Mouse (Mus musculus): ENCODE data around the gene Anxa6. TPM values are rescaled to one million over a fixed set of nuclear protein-coding genes. Genes with fewer than 3 reads are reported as not detected.

The Anxa6 gene
- total and polyA plus RNA-seq, 3 experiments, result 115 to 168 (median 162) TPM

GRCm38 (mm10) chr11:54996176-54996575, 37.1 kb downstream of the Anxa6 start:
- dilution Hi-C loops (cut with MboI; ENCODE audit: extremely low pct_ligation_motif_present, extremely low pct_unique_long_range_greater_than_20kb, low sequenced_read_pairs), result no loop called here
- H3K79me2 ChIP-seq (replicated peaks; ENCODE audit: control insufficient read depth, extremely low read depth, insufficient read depth, poor library complexity, severe bottlenecking), result no peaks in the 10 kb centered on the region
- no peak overlapping the region for H3K4me2 ChIP-seq (ENCODE audit: insufficient read depth, low read depth, poor library complexity, severe bottlenecking)
- peaks cover 7 to 30% of the 10 kb centered on the region in 2 experiments for H3K4me1 ChIP-seq (ENCODE audit: control insufficient read depth in 1 of 2, insufficient read depth in 2 of 2)
- peaks cover 44 to 82% of the 10 kb centered on the region in 2 experiments for H3K36me3 ChIP-seq (replicated peaks in 1 of 2; ENCODE audit: control insufficient read depth in 1 of 2, insufficient read depth in 1 of 2, low read length in 1 of 2)
- TF ChIP-seq NELFE (IDR thresholded peaks at IDR 0.05; ENCODE audit: low read depth, low read length), result no peak
- TF ChIP-seq CHD1 (IDR thresholded peaks at IDR 0.05; ENCODE audit: low read depth, low read length), result no peak
- no peak for TF ChIP-seq CHD2 (IDR thresholded peaks at IDR 0.05; ENCODE audit: low read length)
- no peak for TF ChIP-seq UBTF (IDR thresholded peaks at IDR 0.05; ENCODE audit: low read depth, low read length)
- TF ChIP-seq EP300 (IDR thresholded peaks at IDR 0.05; ENCODE audit: low read length), result no peak
- TF ChIP-seq SIN3A (IDR thresholded peaks at IDR 0.05; ENCODE audit: low read length), result no peak
- TF ChIP-seq BHLHE40 (IDR thresholded peaks at IDR 0.05; ENCODE audit: low read depth, low read length), result no peak
- TF ChIP-seq USF1 (IDR thresholded peaks at IDR 0.05; ENCODE audit: low read depth, low read length), result no peak
- no peak for TF ChIP-seq ZC3H11A (IDR thresholded peaks at IDR 0.05; ENCODE audit: low read depth, low read length)
- no peak for TF ChIP-seq ETS1 (conservative IDR thresholded peaks at IDR 0.05; ENCODE audit: low read depth, low read length)
- no peak for TF ChIP-seq MAX (IDR thresholded peaks at IDR 0.05; ENCODE audit: low read length)
- TF ChIP-seq MAFK (IDR thresholded peaks at IDR 0.05; ENCODE audit: insufficient replicate concordance, low read length), result no peak
- no peak for TF ChIP-seq JUND (conservative IDR thresholded peaks at IDR 0.05; ENCODE audit: low read depth, low read length)
- no peak for TF ChIP-seq CTCF (conservative IDR thresholded peaks at IDR 0.05 in 1 of 2, IDR thresholded peaks at IDR 0.05 in 1 of 2; ENCODE audit: low read depth in 2 of 2, low read length in 2 of 2)
- no peak for TF ChIP-seq GABPA (IDR thresholded peaks at IDR 0.05; ENCODE audit: insufficient replicate concordance, low read depth, low read length)
- TF ChIP-seq JUN (IDR thresholded peaks at IDR 0.05; ENCODE audit: insufficient read depth, low read depth, low read length), result no peak
- TF ChIP-seq POLR2AphosphoS2 (IDR thresholded peaks at IDR 0.05; ENCODE audit: low read depth, low read length), result no peak
- no peak for TF ChIP-seq TCF12 (IDR thresholded peaks at IDR 0.05; ENCODE audit: low read depth, low read length)
- H3K4me3 ChIP-seq (replicated peaks in 1 of 3; ENCODE audit: low read depth in 2 of 3, low read length in 2 of 3, poor library complexity in 1 of 3), result no peak overlapping the region
- in situ Hi-C loops (cut with MboI; ENCODE audit: low pct_ligation_motif_present, low pct_unique_long_range_greater_than_20kb, low sequenced_read_pairs), result loop anchor here (5.0 kb wide), 1 partner anchor 46 kb away; no protein-coding TSS in a partner anchor
- peaks cover 5% of the 10 kb centered on the region for H3K9me3 ChIP-seq (replicated peaks; ENCODE audit: low read length)
- no peak overlapping the region for H3K9ac ChIP-seq (ENCODE audit: insufficient read depth, low read depth)
- no peaks in the 10 kb centered on the region for H3K27me3 ChIP-seq (replicated peaks)
- DNase-seq (ENCODE audit: extremely low read depth), result no peak
- no peak overlapping the region for H3K27ac ChIP-seq (ENCODE audit: insufficient read depth, low read depth)

- Histone ChIP-seq H3K9ac (ENCODE audit: insufficient read depth, low read depth) (no peak overlapping the region), H3K79me2 (replicated peaks; ENCODE audit: control insufficient read depth, extremely low read depth, insufficient read depth, poor library complexity, severe bottlenecking) (no peaks in the 10 kb centered on the region), H3K27ac (ENCODE audit: insufficient read depth, low read depth) (0 out of 2 replicates have a peak overlapping the region, but pooled peaks have one; percentile 33), H3K36me3 (replicated peaks in 1 of 2; ENCODE audit: control insufficient read depth in 1 of 2, insufficient read depth in 1 of 2, low read length in 1 of 2) (peaks cover 50 to 80% of the 10 kb centered on the region in 2 experiments), H3K9me3 (replicated peaks; ENCODE audit: low read length) (peaks cover 4% of the 10 kb centered on the region), H3K4me1 (ENCODE audit: control insufficient read depth in 1 of 2, insufficient read depth in 2 of 2) (peaks cover 8 to 38% of the 10 kb centered on the region in 2 experiments), H3K4me2 (ENCODE audit: insufficient read depth, low read depth, poor library complexity, severe bottlenecking) (no peak overlapping the region), H3K27me3 (replicated peaks) (no peaks in the 10 kb centered on the region), H3K4me3 (replicated peaks in 1 of 3; ENCODE audit: low read depth in 2 of 3, low read length in 2 of 3, poor library complexity in 1 of 3) (no peak overlapping the region)
- dilution Hi-C loops (cut with MboI; ENCODE audit: extremely low pct_ligation_motif_present, extremely low pct_unique_long_range_greater_than_20kb, low sequenced_read_pairs), result no loop called here
- TF ChIP-seq JUND (conservative IDR thresholded peaks at IDR 0.05; ENCODE audit: low read depth, low read length), result no peak
- TF ChIP-seq POLR2AphosphoS2 (IDR thresholded peaks at IDR 0.05; ENCODE audit: low read depth, low read length), result no peak
- TF ChIP-seq E2F4 (IDR thresholded peaks at IDR 0.05; ENCODE audit: insufficient replicate concordance, low read depth, low read length), result no peak
- no peak for TF ChIP-seq CTCF (conservative IDR thresholded peaks at IDR 0.05 in 1 of 2, IDR thresholded peaks at IDR 0.05 in 1 of 2; ENCODE audit: low read depth in 2 of 2, low read length in 2 of 2)
- no peak for DNase-seq (ENCODE audit: extremely low read depth)
- in situ Hi-C loops (cut with MboI; ENCODE audit: low pct_ligation_motif_present, low pct_unique_long_range_greater_than_20kb, low sequenced_read_pairs), result loop anchor here (5.0 kb wide), 1 partner anchor 103 kb away; no protein-coding TSS in a partner anchor
These were observed 43.3 kb downstream of the Anxa6 start for GRCm38 (mm10) chr11:54989920-54990319.

Data from CH12.LX (cell line).